Mouse (Mus musculus): Measurements from ENCODE around the gene Nlrc4. TPM values are rescaled to one million over a fixed set of nuclear protein-coding genes. Genes with fewer than 3 reads are reported as not detected.
"Not testable (repeated sequence)": the region's sequence is repeated elsewhere in the genome, so short reads cannot be mapped to it uniquely, and the experiment has no call there.

The Nlrc4 gene
- total and polyA plus RNA-seq, 2 experiments = 0.04 to 0.37 TPM

GRCm38 (mm10) chr17:74489901-74490220 is 30.9 kb upstream of the Nlrc4 start:
- WGBS = under 1% methylated on average over 12 of the region's 12 CpGs
- peaks cover 2% of the 10 kb centered on the region; the same call in 1 of the 2 replicates for H3K79me2 ChIP-seq (ENCODE audit: control insufficient read depth, insufficient read depth, low read length)
- TF ChIP-seq CTCF (IDR thresholded peaks at IDR 0.05; ENCODE audit: low read depth, low read length) (no peak), POLR2A (IDR thresholded peaks at IDR 0.05; ENCODE audit: extremely low read depth, insufficient read depth, low read length) (0 out of 2 replicates have a peak, but pooled peaks have one; percentile 43)
- H3K9ac ChIP-seq (ENCODE audit: low read depth, low read length) = peak overlapping the region; percentile 100
- no peaks in the 10 kb centered on the region for H3K27me3 ChIP-seq (ENCODE audit: control insufficient read depth, insufficient read depth, low read length)
- peaks cover 21% of the 10 kb centered on the region for H3K36me3 ChIP-seq (ENCODE audit: control insufficient read depth, insufficient read depth, low read length)
- peaks cover 4% of the 10 kb centered on the region; the same call in 1 of the 2 replicates for H3K4me1 ChIP-seq (ENCODE audit: control insufficient read depth, insufficient read depth, low read length)
- peak overlapping the region; percentile 100 for H3K4me3 ChIP-seq (ENCODE audit: insufficient read depth, low read depth, low read length)
- peak overlapping the region; percentile 100 for H3K27ac ChIP-seq (replicated peaks; ENCODE audit: insufficient read depth, low read depth, low read length)
- peak; percentile 69 for DNase-seq (ENCODE audit: extremely low read depth, low read depth, low spot score)

GRCm38 (mm10) chr17:74489024-74489900 is 30.3 kb upstream of the Nlrc4 start, which contains the start of gene Yipf4:
Gene Yipf4, plus strand, starts transcription at chr17:74489493.
- no peaks in the 10 kb centered on the region for H3K27me3 ChIP-seq (ENCODE audit: control insufficient read depth, insufficient read depth, low read length)
- WGBS = 4% methylated on average over 56 of the region's 58 CpGs
- peak; percentile 94 for DNase-seq (ENCODE audit: extremely low read depth, low read depth, low spot score)

GRCm38 (mm10) chr17:74480361-74481069 is 21.6 kb upstream of the Nlrc4 start:
- TF ChIP-seq POLR2A (IDR thresholded peaks at IDR 0.05; ENCODE audit: extremely low read depth, insufficient read depth, low read length) (no peak), CTCF (IDR thresholded peaks at IDR 0.05; ENCODE audit: low read depth, low read length) (no peak)
- WGBS = 90% methylated on average over 14 of the region's 14 CpGs
- H3K9ac ChIP-seq (ENCODE audit: low read depth, low read length) = no peak overlapping the region
- no peaks in the 10 kb centered on the region for H3K36me3 ChIP-seq (ENCODE audit: control insufficient read depth, insufficient read depth, low read length)
- H3K27ac ChIP-seq (replicated peaks; ENCODE audit: insufficient read depth, low read depth, low read length) = no peak overlapping the region
- DNase-seq (ENCODE audit: extremely low read depth, low read depth, low spot score) = no peak
- H3K79me2 ChIP-seq (ENCODE audit: control insufficient read depth, insufficient read depth, low read length) = no peaks in the 10 kb centered on the region
- no peaks in the 10 kb centered on the region for H3K27me3 ChIP-seq (ENCODE audit: control insufficient read depth, insufficient read depth, low read length)
- no peak overlapping the region for H3K4me3 ChIP-seq (ENCODE audit: insufficient read depth, low read depth, low read length)
- no peaks in the 10 kb centered on the region for H3K4me1 ChIP-seq (ENCODE audit: control insufficient read depth, insufficient read depth, low read length)

More at GRCm38 (mm10) chr17:74489024-74489900, 30.3 kb upstream of the Nlrc4 start, which contains the start of gene Yipf4:
- peaks cover 4% of the 10 kb centered on the region; the same call in 1 of the 2 replicates for H3K4me1 ChIP-seq (ENCODE audit: control insufficient read depth, insufficient read depth, low read length)
- TF ChIP-seq CTCF (IDR thresholded peaks at IDR 0.05; ENCODE audit: low read depth, low read length) (no peak), POLR2A (IDR thresholded peaks at IDR 0.05; ENCODE audit: extremely low read depth, insufficient read depth, low read length) (peak; percentile 56)
- H3K27ac ChIP-seq (replicated peaks; ENCODE audit: insufficient read depth, low read depth, low read length) = peak within 1 kb of the TSS; percentile 100
- H3K9ac ChIP-seq (ENCODE audit: low read depth, low read length) = peak within 1 kb of the TSS; percentile 100
- peak within 1 kb of the TSS; percentile 100 for H3K4me3 ChIP-seq (ENCODE audit: insufficient read depth, low read depth, low read length)
- peaks cover 2% of the 10 kb centered on the region; the same call in 1 of the 2 replicates for H3K79me2 ChIP-seq (ENCODE audit: control insufficient read depth, insufficient read depth, low read length)
- peaks cover 15% of the 10 kb centered on the region for H3K36me3 ChIP-seq (ENCODE audit: control insufficient read depth, insufficient read depth, low read length)

GRCm38 (mm10) chr17:74470133-74470532 is 11.2 kb upstream of the Nlrc4 start:
- H3K36me3 ChIP-seq (ENCODE audit: control insufficient read depth, insufficient read depth, low read length); H3K4me1 ChIP-seq (ENCODE audit: control insufficient read depth, insufficient read depth, low read length); H3K79me2 ChIP-seq (ENCODE audit: control insufficient read depth, insufficient read depth, low read length); H3K27me3 ChIP-seq (ENCODE audit: control insufficient read depth, insufficient read depth, low read length); H3K27ac ChIP-seq (replicated peaks; ENCODE audit: insufficient read depth, low read depth, low read length); H3K9ac ChIP-seq (ENCODE audit: low read depth, low read length); H3K4me3 ChIP-seq (ENCODE audit: insufficient read depth, low read depth, low read length); DNase-seq (ENCODE audit: extremely low read depth, low read depth, low spot score): not testable (repeated sequence)
- WGBS = 81% methylated on average over 6 of the region's 6 CpGs

GRCm38 (mm10) chr17:74467981-74468380 is 9.0 kb upstream of the Nlrc4 start:
- H3K79me2 ChIP-seq (ENCODE audit: control insufficient read depth, insufficient read depth, low read length); H3K27me3 ChIP-seq (ENCODE audit: control insufficient read depth, insufficient read depth, low read length); DNase-seq (ENCODE audit: extremely low read depth, low read depth, low spot score); H3K4me3 ChIP-seq (ENCODE audit: insufficient read depth, low read depth, low read length); H3K4me1 ChIP-seq (ENCODE audit: control insufficient read depth, insufficient read depth, low read length); H3K36me3 ChIP-seq (ENCODE audit: control insufficient read depth, insufficient read depth, low read length); H3K9ac ChIP-seq (ENCODE audit: low read depth, low read length); H3K27ac ChIP-seq (replicated peaks; ENCODE audit: insufficient read depth, low read depth, low read length): not testable (repeated sequence)
- WGBS = 88% methylated on average over 2 of the region's 2 CpGs

- H3K4me1 ChIP-seq (ENCODE audit: control insufficient read depth, insufficient read depth, low read length) = no peaks in the 10 kb centered on the region
- no peaks in the 10 kb centered on the region for H3K36me3 ChIP-seq (ENCODE audit: control insufficient read depth, insufficient read depth, low read length)
- H3K27me3 ChIP-seq (ENCODE audit: control insufficient read depth, insufficient read depth, low read length) = no peaks in the 10 kb centered on the region
- H3K9ac ChIP-seq (ENCODE audit: low read depth, low read length) = no peak overlapping the region
- H3K27ac ChIP-seq (replicated peaks; ENCODE audit: insufficient read depth, low read depth, low read length) = no peak overlapping the region
- H3K79me2 ChIP-seq (ENCODE audit: control insufficient read depth, insufficient read depth, low read length) = no peaks in the 10 kb centered on the region
- no peak overlapping the region for H3K4me3 ChIP-seq (ENCODE audit: insufficient read depth, low read depth, low read length)
- TF ChIP-seq POLR2A (IDR thresholded peaks at IDR 0.05; ENCODE audit: extremely low read depth, insufficient read depth, low read length) = no peak
- no peak for TF ChIP-seq CTCF (IDR thresholded peaks at IDR 0.05; ENCODE audit: low read depth, low read length)
- DNase-seq (ENCODE audit: extremely low read depth, low read depth, low spot score) = no peak
Measured at GRCm38 (mm10) chr17:74463510-74463909, 4.6 kb upstream of the Nlrc4 start.
